Mouse (Mus musculus): ENCODE measurements at regions not wholly inside any gene's neighbourhood (a gene's known extent, or its start where the extent isn't known, plus 50 kb on each side); places are given as distances from the start of the nearest gene placed in this dataset.

- H3K9ac ChIP-seq (replicated peaks; ENCODE audit: low read depth): no peak overlapping the region
- ATAC-seq: 0 out of 2 replicates have a peak, but pooled peaks have one; percentile 25
- H3K4me1 ChIP-seq (ENCODE audit: insufficient read depth, low read depth, low read length): no peaks in the 10 kb centered on the region
- no peaks in the 10 kb centered on the region for H3K9me3 ChIP-seq (ENCODE audit: low read length)
- H3K4me3 ChIP-seq (ENCODE audit: low read depth, low read length): no peak overlapping the region
- no peaks in the 10 kb centered on the region for H3K27me3 ChIP-seq (replicated peaks; ENCODE audit: insufficient read depth, low read length)
- WGBS: 42% methylated on average over 3 of the region's 3 CpGs
- H3K27ac ChIP-seq (ENCODE audit: low read length): no peak overlapping the region
- TF ChIP-seq EP300 (IDR thresholded peaks at IDR 0.05) (no peak), CTCF (IDR thresholded peaks at IDR 0.05) (no peak)
- H3K4me2 ChIP-seq (replicated peaks; ENCODE audit: low read depth, low read length): peak overlapping the region; percentile 38; the same call in 1 of the 2 replicates
- DNase-seq (ENCODE audit: low spot score): no peak
- H3K36me3 ChIP-seq (ENCODE audit: insufficient read depth, low read length): no peaks in the 10 kb centered on the region
Measured at GRCm38 (mm10) chr3:146337429-146337828, 67.0 kb upstream of the Ssx2ip start.

- TF ChIP-seq CTCF (IDR thresholded peaks at IDR 0.05): no peak
- no peak for TF ChIP-seq EP300 (IDR thresholded peaks at IDR 0.05)
- DNase-seq (ENCODE audit: low spot score) (peak; percentile 53), ATAC-seq (peak; percentile 71)
- WGBS: 12% methylated on average over 7 of the region's 7 CpGs
- H3K4me3 ChIP-seq (ENCODE audit: low read depth, low read length): no peak overlapping the region
- no peak overlapping the region for H3K27ac ChIP-seq (ENCODE audit: low read length)
- no peaks in the 10 kb centered on the region for H3K9me3 ChIP-seq (ENCODE audit: low read length)
- H3K4me2 ChIP-seq (replicated peaks; ENCODE audit: low read depth, low read length): peak overlapping the region; percentile 38
- no peaks in the 10 kb centered on the region for H3K4me1 ChIP-seq (ENCODE audit: insufficient read depth, low read depth, low read length)
- H3K36me3 ChIP-seq (ENCODE audit: insufficient read depth, low read length): no peaks in the 10 kb centered on the region
- no peaks in the 10 kb centered on the region for H3K27me3 ChIP-seq (replicated peaks; ENCODE audit: insufficient read depth, low read length)
- H3K9ac ChIP-seq (replicated peaks; ENCODE audit: low read depth): no peak overlapping the region
Measured at GRCm38 (mm10) chr3:146337861-146338281, 66.6 kb upstream of the Ssx2ip start.

DNA sequence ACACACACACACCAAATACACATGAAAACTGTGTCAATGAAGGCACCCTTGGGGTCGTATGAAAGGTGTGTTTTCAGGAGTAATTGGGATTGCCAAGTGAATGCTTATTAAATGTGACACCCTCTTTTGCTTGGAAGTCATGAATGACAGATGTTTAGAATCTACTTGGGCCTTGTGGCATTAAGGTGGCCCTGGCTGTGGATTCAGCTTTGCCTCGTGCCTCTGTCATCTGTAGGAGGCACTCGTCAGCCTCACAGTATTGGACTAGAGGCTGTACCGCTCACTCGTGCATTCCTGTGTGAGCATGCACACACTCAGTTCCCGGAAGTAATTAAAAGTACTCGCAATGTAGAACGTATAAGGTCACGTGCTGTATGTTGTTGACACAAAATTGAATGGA is 66.0 kb upstream of the Ssx2ip start:
- H3K4me3 ChIP-seq (ENCODE audit: low read depth, low read length): no peak overlapping the region
- no peak overlapping the region for H3K4me2 ChIP-seq (replicated peaks; ENCODE audit: low read depth, low read length)
- H3K9ac ChIP-seq (replicated peaks; ENCODE audit: low read depth): no peak overlapping the region
- no peaks in the 10 kb centered on the region for H3K4me1 ChIP-seq (ENCODE audit: insufficient read depth, low read depth, low read length)
- peak; percentile 59 for ATAC-seq
- no peaks in the 10 kb centered on the region for H3K27me3 ChIP-seq (replicated peaks; ENCODE audit: insufficient read depth, low read length)
- TF ChIP-seq EP300 (IDR thresholded peaks at IDR 0.05): no peak
- peak; percentile 26; the same call in 1 of the 2 replicates for TF ChIP-seq CTCF (IDR thresholded peaks at IDR 0.05)
- no peak overlapping the region for H3K27ac ChIP-seq (ENCODE audit: low read length)
- WGBS: 38% methylated on average over 9 of the region's 9 CpGs
- no peaks in the 10 kb centered on the region for H3K9me3 ChIP-seq (ENCODE audit: low read length)
- peak; percentile 47 for DNase-seq (ENCODE audit: low spot score)
- no peaks in the 10 kb centered on the region for H3K36me3 ChIP-seq (ENCODE audit: insufficient read depth, low read length)

DNA sequence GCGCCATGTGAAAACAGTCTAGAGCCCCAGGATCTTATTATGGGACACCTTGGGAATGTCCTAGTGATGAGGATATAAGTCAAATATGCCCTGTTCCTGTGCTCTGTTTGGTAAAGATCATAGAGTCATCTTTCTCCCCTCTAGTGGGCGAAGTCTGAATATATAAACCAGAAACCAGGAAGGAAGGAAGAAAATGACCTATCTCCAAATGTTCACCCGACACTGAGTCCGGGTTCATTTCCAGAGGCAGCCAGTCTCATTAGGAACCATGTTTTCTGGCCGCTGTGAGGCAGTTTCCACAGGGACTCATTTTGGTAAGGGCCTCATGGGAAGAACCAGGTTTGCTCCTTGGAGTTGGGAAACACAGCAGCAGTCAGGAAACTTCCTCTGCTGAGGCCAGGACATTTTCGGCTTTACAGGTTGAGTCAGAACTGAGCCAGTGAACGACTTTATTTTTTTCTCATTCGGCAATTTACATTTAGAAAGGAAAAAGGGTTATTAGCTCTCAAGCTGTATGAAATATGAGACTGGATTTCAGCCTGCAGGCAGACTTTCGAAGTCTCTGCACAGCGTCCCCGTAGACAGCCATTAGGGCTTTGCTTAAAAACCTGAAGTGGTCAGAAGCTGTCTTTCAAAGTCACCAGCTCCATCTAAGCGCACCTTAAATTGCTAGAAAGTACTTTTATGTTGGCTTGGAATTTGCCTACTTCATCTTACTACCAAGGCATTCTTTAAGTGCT is 64.0 kb upstream of the Ssx2ip start:
- no peaks in the 10 kb centered on the region for H3K9me3 ChIP-seq (ENCODE audit: low read length)
- H3K27ac ChIP-seq (ENCODE audit: low read length): no peak overlapping the region
- no peaks in the 10 kb centered on the region for H3K36me3 ChIP-seq (ENCODE audit: insufficient read depth, low read length)
- H3K4me3 ChIP-seq (ENCODE audit: low read depth, low read length): no peak overlapping the region
- no peak overlapping the region for H3K9ac ChIP-seq (replicated peaks; ENCODE audit: low read depth)
- TF ChIP-seq CTCF (IDR thresholded peaks at IDR 0.05) (no peak), EP300 (IDR thresholded peaks at IDR 0.05) (no peak)
- H3K4me1 ChIP-seq (ENCODE audit: insufficient read depth, low read depth, low read length): no peaks in the 10 kb centered on the region
- no peak for ATAC-seq
- no peaks in the 10 kb centered on the region for H3K27me3 ChIP-seq (replicated peaks; ENCODE audit: insufficient read depth, low read length)
- no peak overlapping the region for H3K4me2 ChIP-seq (replicated peaks; ENCODE audit: low read depth, low read length)
- DNase-seq (ENCODE audit: low spot score): no peak
- WGBS: 57% methylated on average over 12 of the region's 12 CpGs

GRCm38 (mm10) chr3:146341652-146342340 is 62.6 kb upstream of the Ssx2ip start:
- Histone ChIP-seq H3K4me1 (ENCODE audit: insufficient read depth, low read depth, low read length) (no peaks in the 10 kb centered on the region), H3K36me3 (ENCODE audit: insufficient read depth, low read length) (no peaks in the 10 kb centered on the region), H3K27ac (ENCODE audit: low read length) (no peak overlapping the region), H3K9ac (replicated peaks; ENCODE audit: low read depth) (no peak overlapping the region), H3K4me2 (replicated peaks; ENCODE audit: low read depth, low read length) (no peak overlapping the region), H3K9me3 (ENCODE audit: low read length) (no peaks in the 10 kb centered on the region), H3K27me3 (replicated peaks; ENCODE audit: insufficient read depth, low read length) (no peaks in the 10 kb centered on the region), H3K4me3 (ENCODE audit: low read depth, low read length) (no peak overlapping the region)
- WGBS: 82% methylated on average over 6 of the region's 6 CpGs
- no peak for ATAC-seq
- DNase-seq (ENCODE audit: low spot score): no peak
- TF ChIP-seq EP300 (IDR thresholded peaks at IDR 0.05): no peak
- no peak for TF ChIP-seq CTCF (IDR thresholded peaks at IDR 0.05)

DNA sequence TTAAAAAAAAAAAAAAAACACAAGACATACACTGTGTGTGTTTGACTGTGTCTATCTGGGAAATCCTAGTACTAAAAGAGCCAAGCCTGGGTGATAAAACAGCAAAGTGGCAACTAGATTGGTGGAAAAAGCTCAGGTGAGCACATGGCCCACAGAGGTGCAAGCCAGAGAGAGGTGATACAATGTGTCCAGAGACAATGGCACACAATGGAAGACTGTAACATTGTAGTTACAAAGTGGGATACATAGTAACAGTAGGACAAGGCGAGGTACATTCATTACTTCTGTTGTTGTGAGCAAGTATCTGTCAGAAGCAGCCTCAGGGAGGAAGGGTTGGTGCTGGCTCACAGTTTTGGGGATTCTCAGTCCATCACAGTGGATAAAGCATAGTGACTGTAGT is 61.7 kb upstream of the Ssx2ip start:
- H3K27ac ChIP-seq (ENCODE audit: low read length): no peak overlapping the region
- H3K4me2 ChIP-seq (replicated peaks; ENCODE audit: low read depth, low read length): no peak overlapping the region
- TF ChIP-seq CTCF (IDR thresholded peaks at IDR 0.05) (no peak), EP300 (IDR thresholded peaks at IDR 0.05) (no peak)
- DNase-seq (ENCODE audit: low spot score) (no peak), ATAC-seq (no peak)
- no peak overlapping the region for H3K4me3 ChIP-seq (ENCODE audit: low read depth, low read length)
- H3K9me3 ChIP-seq (ENCODE audit: low read length): no peaks in the 10 kb centered on the region
- no peaks in the 10 kb centered on the region for H3K27me3 ChIP-seq (replicated peaks; ENCODE audit: insufficient read depth, low read length)
- no peak overlapping the region for H3K9ac ChIP-seq (replicated peaks; ENCODE audit: low read depth)
- H3K36me3 ChIP-seq (ENCODE audit: insufficient read depth, low read length): no peaks in the 10 kb centered on the region
- WGBS: 83% methylated on average over 1 of the region's 1 CpGs
- no peaks in the 10 kb centered on the region for H3K4me1 ChIP-seq (ENCODE audit: insufficient read depth, low read depth, low read length)
